Mouse (Mus musculus) spleen, embryonic (tissue): Measurements from ENCODE around the gene Bet1l.

Experiments used
- CTCF ChIA-PET: fragments of 350-600 bp; sonication (Branson Sonifier 250); formaldehyde crosslinking; loops from one replicate; lab custom pipeline; 2022; lab: Charles Lee

Bet1l gene

GRCm38 (mm10) chr7:140834968-140835757 lies 22.2 kb downstream of the Bet1l start, which contains the start of gene Urah:
Gene Urah, plus strand, starts transcription at chr7:140835018.
- CTCF ChIA-PET, result no interaction called here

- CTCF ChIA-PET, result no interaction called here
These were observed 24.0 kb downstream of the Bet1l start for GRCm38 (mm10) chr7:140833341-140833740.

- CTCF ChIA-PET, result no interaction called here
These were observed 25.9 kb downstream of the Bet1l start for GRCm38 (mm10) chr7:140831447-140831846.

GRCm38 (mm10) chr7:140828171-140828881 lies 29.1 kb downstream of the Bet1l start:
- CTCF ChIA-PET, result no interaction called here

- CTCF ChIA-PET, result no interaction called here
These were observed 34.6 kb downstream of the Bet1l start for GRCm38 (mm10) chr7:140822731-140823130.

GRCm38 (mm10) chr7:140821653-140822329 lies 35.6 kb downstream of the Bet1l start, which contains the start of gene Zfp941:
Gene Zfp941, minus strand, starts transcription at chr7:140822178.
- CTCF ChIA-PET, result interaction anchor here (0.6 kb wide), 2 partner anchors 20 to 814 kb away, joined by 4 to 5 read pairs; no protein-coding TSS in a partner anchor

GRCm38 (mm10) chr7:140821305-140821652 lies 36.1 kb downstream of the Bet1l start:
- CTCF ChIA-PET, result interaction anchor here (0.6 kb wide), 1 partner anchor 813 kb away, joined by 5 read pairs; no protein-coding TSS in a partner anchor

- CTCF ChIA-PET, result no interaction called here
These were observed 37.2 kb downstream of the Bet1l start for GRCm38 (mm10) chr7:140820173-140820572.

GRCm38 (mm10) chr7:140812850-140813249 lies 44.5 kb downstream of the Bet1l start:
- CTCF ChIA-PET, result no interaction called here

GRCm38 (mm10) chr7:140811714-140812113 lies 45.7 kb downstream of the Bet1l start:
- CTCF ChIA-PET, result no interaction called here

GRCm38 (mm10) chr7:140810496-140810895 lies 46.9 kb downstream of the Bet1l start:
- CTCF ChIA-PET, result no interaction called here

- CTCF ChIA-PET, result no interaction called here
These were observed 51.7 kb downstream of the Bet1l start for GRCm38 (mm10) chr7:140805704-140806103.
